Mouse (Mus musculus) erythroblast, adult 5-6 weeks (primary cell): Measurements from ENCODE around the gene Gipc3. TPM values are rescaled to one million over a fixed set of nuclear protein-coding genes. Genes with fewer than 3 reads are reported as not detected.

Experiments
- ATAC-seq: replicated peaks from 2 replicates; pipeline ENCODE4 v1.8.0; 2016; ENCODE audit warnings: moderate number of reproducible peaks, mild to moderate bottlenecking, moderate TSS enrichment, inconsistent platforms; ENCODE audit not compliant: poor library complexity, low FRiP score, severe bottlenecking
- total RNA-seq, 2 experiments: library from RNA; stranded (forward) in 1 of 2; stranded (reverse) in 1 of 2; fragments of 150-400 nt in 1 of 2; fragments of 200-764, 138-1000 nt in 1 of 2; gene quantifications; 2 replicates each; pipeline versions ENCODE4 v1.2.3 to v1.2.4; 2015 to 2017; ENCODE audit warnings: low replicate concordance in 2 of 2

Gene Gipc3
- total RNA-seq, 2 experiments from 2014 or later = not detected

DNA sequence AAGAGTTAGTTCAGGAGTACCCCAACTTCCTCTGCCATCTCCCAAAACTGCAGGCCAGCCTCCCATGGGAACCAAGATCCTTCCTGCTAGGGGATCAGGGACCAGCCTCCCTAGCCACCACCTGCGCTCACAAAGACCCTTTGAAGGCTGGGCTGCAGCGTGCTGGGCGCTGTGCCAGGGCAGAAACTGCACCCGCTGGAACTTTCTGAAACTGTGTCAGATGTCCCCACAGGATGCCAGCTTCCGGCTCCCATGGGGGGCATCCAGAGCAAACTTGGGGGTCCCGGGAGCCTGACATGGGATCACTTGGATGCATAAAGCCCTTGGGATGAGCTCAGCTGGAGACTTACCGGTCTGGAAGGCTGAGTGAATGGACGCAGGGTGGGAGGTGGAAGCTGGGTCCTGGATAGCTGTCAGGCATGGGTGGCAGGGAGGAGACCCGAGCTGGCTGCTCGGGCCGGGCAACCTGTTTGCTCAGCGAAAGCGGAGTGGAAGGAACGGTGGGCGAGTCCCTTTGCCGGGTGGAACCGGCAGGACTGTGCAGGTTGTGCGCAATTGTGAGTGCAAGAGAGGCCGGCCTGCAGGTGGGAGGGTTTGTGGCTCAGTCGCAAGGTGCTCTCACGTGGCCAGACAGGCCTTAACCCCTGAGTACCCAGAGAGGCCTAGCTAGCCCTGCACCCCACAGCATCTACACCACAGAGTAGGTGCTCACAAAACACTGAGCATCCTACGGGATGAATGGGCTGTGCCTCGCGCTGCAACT is 52.2 kb downstream of the Gipc3 start:
- ATAC-seq = no peak

DNA sequence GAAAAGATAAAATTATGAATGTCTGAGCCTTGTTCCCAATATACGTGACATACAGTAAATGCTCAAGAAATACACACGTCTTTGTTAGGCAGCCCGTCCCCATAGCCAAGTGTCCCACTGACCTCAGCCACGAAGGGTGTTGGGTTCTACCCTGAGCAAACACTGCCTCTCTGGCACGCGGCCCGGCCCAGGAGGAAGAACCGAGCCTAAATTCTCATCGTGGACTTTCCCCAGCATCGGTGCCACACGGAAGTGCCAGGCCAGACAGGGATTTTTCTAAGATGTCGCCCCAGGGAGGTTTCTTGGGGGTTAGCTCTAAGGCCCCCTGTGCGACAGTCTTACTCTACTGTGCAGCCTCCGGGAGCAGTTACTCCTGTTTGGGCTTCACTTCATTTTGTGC is 53.3 kb downstream of the Gipc3 start:
- no peak for ATAC-seq

DNA sequence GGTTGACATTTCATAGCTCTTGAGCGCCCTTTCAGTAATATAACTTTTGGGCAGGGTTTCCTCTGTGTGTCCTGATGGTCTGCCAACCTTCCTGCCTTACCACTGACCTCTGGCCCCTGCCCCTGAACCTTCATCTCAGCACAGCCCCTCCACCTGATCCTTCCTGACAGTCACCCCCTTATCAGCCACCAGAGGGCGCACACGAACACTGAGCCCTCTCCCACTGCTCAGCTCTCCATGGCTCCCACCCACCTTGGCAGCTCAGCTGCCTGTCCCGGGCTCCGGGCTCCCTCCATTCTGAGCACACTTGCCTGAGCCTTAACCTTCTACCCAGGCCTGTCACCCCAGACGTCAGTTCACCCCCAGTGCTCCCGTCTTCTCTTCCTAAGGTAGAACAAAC is 53.8 kb downstream of the Gipc3 start:
- ATAC-seq = no peak

DNA sequence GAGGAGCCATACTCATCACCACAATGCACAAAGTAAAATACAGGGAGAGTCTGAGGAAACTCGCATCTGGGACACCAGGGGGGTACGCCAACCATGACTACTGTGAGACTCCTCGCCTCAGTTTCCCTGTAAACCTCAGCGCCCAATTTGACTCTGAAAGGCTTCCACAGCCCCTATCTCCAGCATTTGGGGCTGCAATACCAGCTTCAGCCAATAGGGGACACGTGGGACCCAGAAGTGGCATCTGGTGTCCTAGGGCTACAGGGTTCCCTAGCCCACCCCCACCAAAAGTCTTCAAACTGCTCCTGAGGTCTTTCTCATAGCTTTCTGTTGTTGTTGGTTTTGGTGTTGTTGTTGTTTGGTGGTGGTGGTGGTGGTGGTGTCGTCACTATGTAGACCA is 54.5 kb downstream of the Gipc3 start:
- no peak for ATAC-seq

DNA sequence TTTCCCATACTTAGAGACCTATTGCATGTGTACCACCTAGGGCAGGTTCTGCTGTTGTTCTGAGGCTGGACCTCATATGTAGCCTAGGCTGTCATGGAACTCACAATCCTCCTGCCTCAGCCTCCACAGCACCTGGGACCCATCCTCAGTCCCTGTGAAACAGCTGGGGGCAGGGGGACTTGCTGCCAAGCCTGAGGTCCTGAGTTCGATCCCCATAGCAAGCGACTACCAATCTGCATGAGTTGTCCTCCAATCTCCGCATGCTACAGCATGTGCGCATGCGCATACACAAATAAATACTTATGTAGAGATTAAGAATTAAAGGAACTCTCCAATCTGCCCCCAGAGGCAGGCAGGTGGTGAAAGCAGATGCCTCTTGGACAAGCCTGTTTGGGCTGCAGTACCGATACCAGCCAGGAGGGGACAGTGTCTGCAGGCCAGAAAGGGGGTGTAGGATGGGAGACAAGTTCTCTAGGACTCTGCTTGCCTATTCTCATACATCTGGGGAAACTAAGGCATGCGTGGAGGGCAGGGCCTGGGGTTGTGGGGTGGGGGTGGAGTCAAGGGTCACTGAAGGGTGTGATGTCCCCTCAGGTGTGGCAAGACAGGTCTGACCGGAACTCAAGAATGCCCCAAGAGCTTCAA is 55.4 kb downstream of the Gipc3 start:
- ATAC-seq = no peak

GRCm38 (mm10) chr10:81286586-81286985 is 56.5 kb downstream of the Gipc3 start:
- no peak for ATAC-seq

GRCm38 (mm10) chr10:81285694-81286450 is 57.2 kb downstream of the Gipc3 start:
- peak; percentile 41; the same call in 1 of the 2 replicates for ATAC-seq

Other genes with a start within 250 kb of the Gipc3 start
Only the 30 nearest of the 33 such genes appear.
- gene Zbtb7a, start 208.0 kb downstream of the Gipc3 start, total RNA-seq (2015; ENCODE audit: low replicate concordance) = 11.5 and 13.2 TPM in 2 replicates
- 10.1 and 14.2 TPM in 2 replicates for gene Zbtb7a, start 208.0 kb downstream of the Gipc3 start, total RNA-seq (2017; ENCODE audit: low replicate concordance)
- gene Pias4, start 175.3 kb downstream of the Gipc3 start, total RNA-seq (2015; ENCODE audit: low replicate concordance) = 4.4 and 11.3 TPM in 2 replicates
- gene Pias4, start 175.3 kb downstream of the Gipc3 start, total RNA-seq (2017; ENCODE audit: low replicate concordance) = 12.3 and 19.3 TPM in 2 replicates
- gene Eef2, start 166.6 kb downstream of the Gipc3 start, total RNA-seq (2015; ENCODE audit: low replicate concordance) = 227 and 267 TPM in 2 replicates
- 388 and 458 TPM in 2 replicates for gene Eef2, start 166.6 kb downstream of the Gipc3 start, total RNA-seq (2017; ENCODE audit: low replicate concordance)
- 3.3 and 7.3 TPM in 2 replicates for gene Dapk3, start 160.3 kb downstream of the Gipc3 start, total RNA-seq (2015; ENCODE audit: low replicate concordance)
- 10.8 and 11.8 TPM in 2 replicates for gene Dapk3, start 160.3 kb downstream of the Gipc3 start, total RNA-seq (2017; ENCODE audit: low replicate concordance)
- gene 4930442H23Rik, start 159.4 kb downstream of the Gipc3 start, total RNA-seq (2015; ENCODE audit: low replicate concordance) = not detected in 2 replicates
- not detected in 2 replicates for gene 4930442H23Rik, start 159.4 kb downstream of the Gipc3 start, total RNA-seq (2017; ENCODE audit: low replicate concordance)
- gene Nmrk2, start 141.2 kb downstream of the Gipc3 start, total RNA-seq (2015; ENCODE audit: low replicate concordance) = not detected in 2 replicates
- gene Nmrk2, start 141.2 kb downstream of the Gipc3 start, total RNA-seq (2017; ENCODE audit: low replicate concordance) = not detected in 2 replicates
- not detected in 2 replicates for gene Atcay, start 112.4 kb downstream of the Gipc3 start, total RNA-seq (2015; ENCODE audit: low replicate concordance)
- not detected in 2 replicates for gene Atcay, start 112.4 kb downstream of the Gipc3 start, total RNA-seq (2017; ENCODE audit: low replicate concordance)
- gene Zfr2, start 110.1 kb downstream of the Gipc3 start, total RNA-seq (2015; ENCODE audit: low replicate concordance) = not detected in 2 replicates
- not detected in 2 replicates for gene Zfr2, start 110.1 kb downstream of the Gipc3 start, total RNA-seq (2017; ENCODE audit: low replicate concordance)
- 0.42 and 0.96 TPM in 2 replicates for gene Matk, start 90.3 kb downstream of the Gipc3 start, total RNA-seq (2015; ENCODE audit: low replicate concordance)
- gene Matk, start 90.3 kb downstream of the Gipc3 start, total RNA-seq (2017; ENCODE audit: low replicate concordance) = 4.3 TPM in 2 replicates
- 6.3 and 56.3 TPM in 2 replicates for gene Mrpl54, start 76.3 kb downstream of the Gipc3 start, total RNA-seq (2015; ENCODE audit: low replicate concordance)
- 23.1 and 36.6 TPM in 2 replicates for gene Mrpl54, start 76.3 kb downstream of the Gipc3 start, total RNA-seq (2017; ENCODE audit: low replicate concordance)
- 3.3 and 4.4 TPM in 2 replicates for gene Apba3, start 76.3 kb downstream of the Gipc3 start, total RNA-seq (2015; ENCODE audit: low replicate concordance)
- 4.3 and 10.8 TPM in 2 replicates for gene Apba3, start 76.3 kb downstream of the Gipc3 start, total RNA-seq (2017; ENCODE audit: low replicate concordance)
- gene Tjp3, start 51.7 kb downstream of the Gipc3 start, total RNA-seq (2015; ENCODE audit: low replicate concordance) = 3.3 TPM in 1 of 2 replicates, not detected in the other
- gene Tjp3, start 51.7 kb downstream of the Gipc3 start, total RNA-seq (2017; ENCODE audit: low replicate concordance) = 0.60 and 1.7 TPM in 2 replicates
- gene Pip5k1c, start 50.3 kb downstream of the Gipc3 start, total RNA-seq (2015; ENCODE audit: low replicate concordance) = 9.6 and 11.3 TPM in 2 replicates
- gene Pip5k1c, start 50.3 kb downstream of the Gipc3 start, total RNA-seq (2017; ENCODE audit: low replicate concordance) = 10.8 and 11.3 TPM in 2 replicates
- gene Cactin, start 22.2 kb downstream of the Gipc3 start, total RNA-seq (2015; ENCODE audit: low replicate concordance) = 5.6 and 6.1 TPM in 2 replicates
- gene Cactin, start 22.2 kb downstream of the Gipc3 start, total RNA-seq (2017; ENCODE audit: low replicate concordance) = 18.0 and 27.7 TPM in 2 replicates
- not detected in 2 replicates for gene Tbxa2r, start 14.5 kb downstream of the Gipc3 start, total RNA-seq (2015; ENCODE audit: low replicate concordance)
- gene Tbxa2r, start 14.5 kb downstream of the Gipc3 start, total RNA-seq (2017; ENCODE audit: low replicate concordance) = not detected in 2 replicates
- 9.2 and 14.6 TPM in 2 replicates for gene Hmg20b, start 7.2 kb upstream of the Gipc3 start, total RNA-seq (2015; ENCODE audit: low replicate concordance)
- 14.1 and 30.2 TPM in 2 replicates for gene Hmg20b, start 7.2 kb upstream of the Gipc3 start, total RNA-seq (2017; ENCODE audit: low replicate concordance)
- 1.9 and 2.5 TPM in 2 replicates for gene Mfsd12, start 14.2 kb upstream of the Gipc3 start, total RNA-seq (2015; ENCODE audit: low replicate concordance)
- gene Mfsd12, start 14.2 kb upstream of the Gipc3 start, total RNA-seq (2017; ENCODE audit: low replicate concordance) = 8.7 and 10.6 TPM in 2 replicates
- 15.6 and 27.0 TPM in 2 replicates for gene 4930404N11Rik, start 22.6 kb upstream of the Gipc3 start, total RNA-seq (2015; ENCODE audit: low replicate concordance)
- 35.7 and 41.5 TPM in 2 replicates for gene 4930404N11Rik, start 22.6 kb upstream of the Gipc3 start, total RNA-seq (2017; ENCODE audit: low replicate concordance)
- gene Fzr1, start 35.2 kb upstream of the Gipc3 start, total RNA-seq (2015; ENCODE audit: low replicate concordance) = 286 and 325 TPM in 2 replicates
- 463 and 486 TPM in 2 replicates for gene Fzr1, start 35.2 kb upstream of the Gipc3 start, total RNA-seq (2017; ENCODE audit: low replicate concordance)
- 10.4 and 11.7 TPM in 2 replicates for gene Dohh, start 41.2 kb upstream of the Gipc3 start, total RNA-seq (2015; ENCODE audit: low replicate concordance)
- 32.5 and 33.7 TPM in 2 replicates for gene Dohh, start 41.2 kb upstream of the Gipc3 start, total RNA-seq (2017; ENCODE audit: low replicate concordance)
- 2.5 and 3.7 TPM in 2 replicates for gene Gm48551, start 41.2 kb upstream of the Gipc3 start, total RNA-seq (2015; ENCODE audit: low replicate concordance)
- 1.3 TPM in 1 of 2 replicates, not detected in the other for gene Gm48551, start 41.2 kb upstream of the Gipc3 start, total RNA-seq (2017; ENCODE audit: low replicate concordance)
- not detected in 2 replicates for gene Gm48552, start 45.7 kb upstream of the Gipc3 start, total RNA-seq (2015; ENCODE audit: low replicate concordance)
- 5.6 TPM in 1 of 2 replicates, not detected in the other for gene Gm48552, start 45.7 kb upstream of the Gipc3 start, total RNA-seq (2017; ENCODE audit: low replicate concordance)
- gene Smim24, start 49.8 kb upstream of the Gipc3 start, total RNA-seq (2015; ENCODE audit: low replicate concordance) = 5.4 TPM in 1 of 2 replicates, not detected in the other
- gene Smim24, start 49.8 kb upstream of the Gipc3 start, total RNA-seq (2017; ENCODE audit: low replicate concordance) = 1.8 and 3.8 TPM in 2 replicates
- 13.4 and 23.8 TPM in 2 replicates for gene Nfic, start 112.4 kb upstream of the Gipc3 start, total RNA-seq (2015; ENCODE audit: low replicate concordance)
- 0.84 and 8.2 TPM in 2 replicates for gene Nfic, start 112.4 kb upstream of the Gipc3 start, total RNA-seq (2017; ENCODE audit: low replicate concordance)
- gene Celf5, start 139.4 kb upstream of the Gipc3 start, total RNA-seq (2015; ENCODE audit: low replicate concordance) = not detected in 2 replicates
- 0.68 TPM in 1 of 2 replicates, not detected in the other for gene Celf5, start 139.4 kb upstream of the Gipc3 start, total RNA-seq (2017; ENCODE audit: low replicate concordance)
- 8.1 and 46.4 TPM in 2 replicates for gene Ncln, start 153.1 kb upstream of the Gipc3 start, total RNA-seq (2015; ENCODE audit: low replicate concordance)
- gene Ncln, start 153.1 kb upstream of the Gipc3 start, total RNA-seq (2017; ENCODE audit: low replicate concordance) = 10.8 and 12.8 TPM in 2 replicates
- gene S1pr4, start 156.9 kb upstream of the Gipc3 start, total RNA-seq (2015; ENCODE audit: low replicate concordance) = 2.9 and 4.6 TPM in 2 replicates
- gene S1pr4, start 156.9 kb upstream of the Gipc3 start, total RNA-seq (2017; ENCODE audit: low replicate concordance) = 2.1 and 6.0 TPM in 2 replicates
- 2.1 and 12.1 TPM in 2 replicates for gene Gna15, start 181.0 kb upstream of the Gipc3 start, total RNA-seq (2015; ENCODE audit: low replicate concordance)
- 6.3 and 14.8 TPM in 2 replicates for gene Gna15, start 181.0 kb upstream of the Gipc3 start, total RNA-seq (2017; ENCODE audit: low replicate concordance)
- gene Gna11, start 201.9 kb upstream of the Gipc3 start, total RNA-seq (2015; ENCODE audit: low replicate concordance) = 1.9 and 2.1 TPM in 2 replicates
- gene Gna11, start 201.9 kb upstream of the Gipc3 start, total RNA-seq (2017; ENCODE audit: low replicate concordance) = 5.9 and 10.9 TPM in 2 replicates
- gene Aes, start 216.2 kb upstream of the Gipc3 start, total RNA-seq (2015; ENCODE audit: low replicate concordance) = 68.5 and 77.8 TPM in 2 replicates
- gene Aes, start 216.2 kb upstream of the Gipc3 start, total RNA-seq (2017; ENCODE audit: low replicate concordance) = 31.4 and 81.9 TPM in 2 replicates